Mouse (Mus musculus) spleen, adult 2 months (tissue): ENCODE results near the gene Dgkz. TPM values are rescaled to one million over a fixed set of nuclear protein-coding genes. Genes with fewer than 3 reads are reported as not detected.

Experiments
- DNase-seq, 2 experiments: peaks; one replicate each; pipeline versions ENCODE4 v3.0.0 to v3.0.0-alpha.2; 2012 to 2021; ENCODE audit warnings: low spot score in 2 of 2, low read depth in 1 of 2
- H3K27ac ChIP-seq: fragments of 200-500 bp; 2 replicates; pipeline ENCODE4 v1.5.1; 2012; ENCODE audit warnings: low read length, inconsistent platforms; ENCODE audit not compliant: insufficient read depth
- H3K27me3 ChIP-seq: fragments of 200-500 bp; 2 replicates; pipeline ENCODE4 v1.6.1; 2012; ENCODE audit warnings: mild to moderate bottlenecking, moderate library complexity, low read length, inconsistent platforms; ENCODE audit not compliant: control insufficient read depth, insufficient read depth
- H3K36me3 ChIP-seq: fragments of 200-500 bp; 2 replicates; pipeline ENCODE4 v1.6.1; 2012; ENCODE audit warnings: mild to moderate bottlenecking, low read length, inconsistent platforms; ENCODE audit not compliant: control insufficient read depth, insufficient read depth
- H3K4me1 ChIP-seq: fragments of 200-500 bp; 2 replicates; pipeline ENCODE4 v1.6.1; 2011; ENCODE audit warnings: inconsistent platforms; ENCODE audit not compliant: control insufficient read depth, insufficient read depth, insufficient read length
- H3K4me3 ChIP-seq: fragments of 200-500 bp; 2 replicates; pipeline ENCODE4 v1.5.1; 2011; ENCODE audit warnings: mild to moderate bottlenecking, inconsistent platforms; ENCODE audit not compliant: insufficient read depth, insufficient read length; ENCODE audit errors: extremely low read depth
- CTCF ChIP-seq: fragments of 200-500 bp; IDR thresholded peaks from 2 replicates; pipeline ENCODE4 v1.5.1; 2011; ENCODE audit warnings: mild to moderate bottlenecking, inconsistent platforms; ENCODE audit not compliant: insufficient read depth, insufficient read length, insufficient replicate concordance; ENCODE audit errors: extremely low read depth
- POLR2A ChIP-seq: fragments of 200-500 bp; IDR thresholded peaks from 2 replicates; pipeline ENCODE4 v1.6.1; 2011; ENCODE audit warnings: low read depth, low read length, inconsistent platforms
- WGBS: fragments of 180-500 bp; shearing (Covaris S2); methylation state at CpG from one replicate; pipeline ENCODE4 v1.1.7; 2018; 5-methylcytosine and 5-hydroxymethylcytosine counted together
- polyA plus RNA-seq: library from polyadenylated mRNA; depleted of rRNA; stranded (reverse); fragments of >200 nt; gene quantifications from 2 replicates; pipeline ENCODE4 v1.2.3, GENCODE M21; 2012

Dgkz gene
- polyA plus RNA-seq, 1 experiment, result 279 TPM

- Histone ChIP-seq H3K4me3 (no peak overlapping the region), H3K27ac (no peak overlapping the region), H3K36me3 (peaks cover 12% of the 10 kb centered on the region; the same call in 1 of the 2 replicates), H3K4me1 (no peaks in the 10 kb centered on the region), H3K27me3 (no peaks in the 10 kb centered on the region)
- 90% methylated on average over 3 of the region's 3 CpGs for WGBS
- DNase-seq, result no peak
- TF ChIP-seq POLR2A (no peak), CTCF (no peak)
Measured at GRCm38 (mm10) chr2:91903171-91903925, 72.3 kb downstream of the Dgkz start.

GRCm38 (mm10) chr2:91902336-91902735 lies 73.3 kb downstream of the Dgkz start:
- no peak for DNase-seq
- no peak overlapping the region for H3K27ac ChIP-seq
- TF ChIP-seq CTCF (no peak), POLR2A (no peak)
- peaks cover 15% of the 10 kb centered on the region; the same call in 1 of the 2 replicates for H3K36me3 ChIP-seq
- no peak overlapping the region for H3K4me3 ChIP-seq
- WGBS, result 95% methylated on average over 5 of the region's 5 CpGs
- H3K4me1 ChIP-seq, result no peaks in the 10 kb centered on the region
- H3K27me3 ChIP-seq, result no peaks in the 10 kb centered on the region

DNA sequence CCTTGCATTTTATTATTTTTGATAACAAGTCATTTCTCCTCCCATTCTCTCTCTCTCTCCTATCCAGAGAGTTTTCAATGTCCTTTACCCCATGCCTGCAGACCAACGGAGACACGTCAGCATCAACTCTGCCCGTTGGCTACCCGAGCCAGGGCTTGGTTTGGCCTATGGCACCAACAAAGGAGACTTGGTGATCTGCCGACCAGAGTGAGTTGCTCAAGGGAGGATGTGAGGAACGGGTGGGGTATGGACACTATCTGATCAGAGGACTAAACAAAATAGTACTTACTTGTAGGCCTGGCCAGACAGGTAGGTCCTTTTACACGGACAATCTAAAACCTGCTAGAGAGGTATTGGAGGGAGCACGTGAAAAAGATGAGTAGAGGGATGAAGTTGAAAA lies 75.2 kb downstream of the Dgkz start:
- TF ChIP-seq CTCF (no peak), POLR2A (no peak)
- Histone ChIP-seq H3K36me3 (peaks cover 16% of the 10 kb centered on the region; the same call in 1 of the 2 replicates), H3K4me1 (no peaks in the 10 kb centered on the region), H3K27me3 (no peaks in the 10 kb centered on the region), H3K4me3 (no peak overlapping the region), H3K27ac (no peak overlapping the region)
- 93% methylated on average over 8 of the region's 8 CpGs for WGBS
- DNase-seq, result no peak

GRCm38 (mm10) chr2:91899141-91899540 lies 76.5 kb downstream of the Dgkz start:
- DNase-seq, result no peak
- Histone ChIP-seq H3K27ac (no peak overlapping the region), H3K27me3 (no peaks in the 10 kb centered on the region), H3K36me3 (peaks cover 13% of the 10 kb centered on the region; the same call in 1 of the 2 replicates), H3K4me1 (no peaks in the 10 kb centered on the region), H3K4me3 (no peak overlapping the region)
- WGBS, result 91% methylated on average over 3 of the region's 3 CpGs
- TF ChIP-seq POLR2A (no peak), CTCF (no peak)

DNA sequence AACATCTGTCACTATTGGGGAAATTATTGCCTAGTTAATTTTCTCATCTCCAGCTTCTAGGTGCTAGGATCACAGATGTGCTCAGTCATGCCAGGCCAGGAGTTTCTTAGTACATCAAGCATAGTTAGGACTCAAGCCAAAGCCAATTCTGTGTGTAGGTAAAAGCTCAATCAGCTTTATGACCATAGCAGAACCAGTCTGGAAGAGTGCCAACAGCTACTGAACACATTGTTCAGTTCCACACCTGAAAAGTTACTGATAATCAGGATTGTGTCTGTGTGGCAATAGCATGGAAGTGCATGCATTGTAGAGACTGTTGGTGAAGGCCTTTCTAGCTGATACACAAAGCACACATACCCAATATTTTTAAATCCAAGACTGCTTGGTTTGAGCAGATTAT lies 77.7 kb downstream of the Dgkz start:
- no peak overlapping the region for H3K27ac ChIP-seq
- H3K4me3 ChIP-seq, result no peak overlapping the region
- no peaks in the 10 kb centered on the region for H3K27me3 ChIP-seq
- H3K36me3 ChIP-seq, result peaks cover 16% of the 10 kb centered on the region
- TF ChIP-seq POLR2A (no peak), CTCF (no peak)
- DNase-seq, result no peak
- no peaks in the 10 kb centered on the region for H3K4me1 ChIP-seq

DNA sequence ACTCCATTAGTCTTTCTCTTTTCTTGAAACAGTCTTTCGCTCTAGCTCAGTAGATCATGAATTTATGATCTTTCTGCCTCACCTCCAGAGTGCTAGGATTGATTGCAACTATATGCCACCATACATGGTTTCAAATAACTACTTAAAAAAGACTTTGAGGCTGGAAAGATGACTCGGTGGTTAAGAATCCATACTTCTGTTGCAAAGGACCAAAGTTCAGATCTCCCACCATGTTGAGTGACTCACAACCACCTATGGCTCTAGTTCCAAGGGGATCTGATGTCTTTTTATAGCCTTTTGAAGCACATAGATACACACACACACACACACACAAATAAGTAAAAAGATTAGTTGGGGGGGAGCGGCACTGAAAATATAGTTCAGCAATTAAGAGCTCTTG lies 80.3 kb downstream of the Dgkz start:
- TF ChIP-seq POLR2A (no peak), CTCF (no peak)
- no peak overlapping the region for H3K4me3 ChIP-seq
- DNase-seq, result no peak
- H3K27ac ChIP-seq, result no peak overlapping the region
- WGBS, result 91% methylated on average over 3 of the region's 3 CpGs
- peaks cover 10% of the 10 kb centered on the region for H3K36me3 ChIP-seq
- H3K27me3 ChIP-seq, result no peaks in the 10 kb centered on the region
- H3K4me1 ChIP-seq, result no peaks in the 10 kb centered on the region

GRCm38 (mm10) chr2:91894716-91895115 lies 80.9 kb downstream of the Dgkz start:
- DNase-seq, result no peak
- H3K36me3 ChIP-seq, result peaks cover 9% of the 10 kb centered on the region
- H3K27me3 ChIP-seq, result no peaks in the 10 kb centered on the region
- TF ChIP-seq CTCF, result no peak
- no peak for TF ChIP-seq POLR2A
- WGBS, result 95% methylated on average over 3 of the region's 3 CpGs
- no peak overlapping the region for H3K4me3 ChIP-seq
- H3K4me1 ChIP-seq, result no peaks in the 10 kb centered on the region
- no peak overlapping the region for H3K27ac ChIP-seq
